Mouse (Mus musculus) liver, embryonic 14.5 days (tissue): ENCODE data around the gene Ttll2.
"Not testable (repeated sequence)": the region's sequence is repeated elsewhere in the genome, so short reads cannot be mapped to it uniquely, and the experiment has no call there.

Experiments
- CTCF ChIP-seq: IDR thresholded peaks from 2 replicates; pipeline ENCODE4 v1.5.1; 2016; ENCODE audit warnings: antibody characterized with exemption, low read depth, control low read depth
- EP300 ChIP-seq: IDR thresholded peaks from 2 replicates; pipeline ENCODE4 v1.6.1; 2016; ENCODE audit warnings: antibody characterized with exemption, low read depth

DNA sequence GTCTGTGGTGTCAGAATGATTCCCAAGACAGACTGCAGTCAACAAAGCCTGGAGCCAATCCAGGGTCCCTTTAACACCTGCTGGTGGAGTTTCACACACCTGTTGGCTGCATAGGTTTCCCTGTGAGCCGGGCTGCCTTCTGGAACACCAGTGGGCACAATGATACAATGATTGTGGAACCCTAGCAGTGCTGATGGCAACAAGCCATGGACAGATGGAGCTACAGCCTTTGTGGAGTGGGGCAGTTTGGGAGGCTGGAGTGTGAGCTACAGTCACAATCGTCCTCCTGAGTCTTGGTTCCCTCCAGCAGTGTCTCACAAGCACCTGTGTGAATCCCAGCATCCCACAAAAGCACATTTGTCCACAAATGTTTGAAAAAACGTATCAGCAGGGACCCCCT is 3.7 kb downstream of the Ttll2 start:
- TF ChIP-seq CTCF, EP300: not testable (repeated sequence)
